23 mouse cellular contexts compared by ENCODE assay signal in the genomic region with DNA sequence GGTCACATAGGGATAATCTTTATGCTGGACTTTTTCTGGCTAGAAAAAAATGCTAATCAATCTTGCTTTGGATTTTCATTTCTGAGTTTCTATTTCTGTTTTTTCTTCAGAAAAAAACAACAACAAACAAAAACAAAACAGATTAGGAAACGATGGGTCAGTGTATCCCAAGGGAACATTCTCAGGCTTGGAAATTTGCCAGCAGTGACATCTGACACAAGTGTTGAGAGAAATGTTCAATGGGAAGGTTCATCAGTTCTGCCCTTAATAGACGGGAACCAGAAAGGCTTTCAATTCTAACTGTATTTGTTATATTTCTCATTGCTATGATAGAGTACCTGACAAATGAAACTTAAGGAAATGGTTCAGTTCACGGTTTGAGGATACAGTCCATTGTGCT.
"Had no signal": no experiment of that assay in that cellular context is flagged by ENCODE, and none has a peak within 500 bp of the region (broad histone marks: within the 10 kb centered on the region; RNA-seq: fewer than 3 reads in every experiment).

No protein-coding gene starts in this region.

- H3K4me1 ChIP-seq: heart, embryonic 13.5 days; heart, embryonic 15.5 days; kidney, embryonic 15.5 days; limb, embryonic 13.5 days; limb, embryonic 15.5 days; liver, embryonic 12.5 days had no signal

- H3K27ac ChIP-seq: heart, adult 2 months; heart, embryonic 13.5 days; heart, embryonic 15.5 days; hindbrain, embryonic 14.5 days; kidney, embryonic 15.5 days; kidney, postnatal 0 days; limb, embryonic 13.5 days; limb, embryonic 15.5 days; liver, embryonic 12.5 days; liver, embryonic 14.5 days had no signal

- H3K27me3 ChIP-seq: heart, embryonic 13.5 days; heart, embryonic 15.5 days; kidney, embryonic 15.5 days; limb, embryonic 13.5 days; limb, embryonic 15.5 days; liver, embryonic 12.5 days had no signal

- H3K9me3 ChIP-seq: heart, embryonic 13.5 days; heart, embryonic 15.5 days; kidney, embryonic 15.5 days; limb, embryonic 13.5 days; limb, embryonic 15.5 days; liver, embryonic 12.5 days had no signal

- H3K4me3 ChIP-seq: heart, adult 2 months; heart, embryonic 13.5 days; heart, embryonic 15.5 days; kidney, embryonic 15.5 days; limb, embryonic 13.5 days; limb, embryonic 15.5 days; liver, embryonic 12.5 days had no signal

- H3K9ac ChIP-seq: heart, embryonic 13.5 days; heart, embryonic 15.5 days; hindbrain, embryonic 14.5 days; kidney, embryonic 15.5 days; limb, embryonic 13.5 days; limb, embryonic 15.5 days; liver, embryonic 12.5 days; liver, embryonic 14.5 days had no signal

- DNase-seq: gastrocnemius, postnatal 14 days; gastrocnemius, postnatal 36 days; heart, adult 11 months; heart, adult 2 months; heart, postnatal 14 days; heart, postnatal 36 days; kidney, adult 11 months; kidney, adult 2 months; kidney, adult 9 months; layer of hippocampus, adult 9-11 months; layer of hippocampus, postnatal 36 days had no signal

- H3K36me3 ChIP-seq: heart, embryonic 13.5 days; heart, embryonic 15.5 days; kidney, embryonic 15.5 days; limb, embryonic 13.5 days; limb, embryonic 15.5 days; liver, embryonic 12.5 days had no signal

- ATAC-seq: hindbrain, embryonic 16.5 days; intestine, embryonic 16.5 days; liver, embryonic 12.5 days had no signal

- H3K4me2 ChIP-seq: heart, embryonic 11.5 days; heart, embryonic 13.5 days; heart, embryonic 15.5 days; hindbrain, embryonic 14.5 days; kidney, embryonic 15.5 days; limb, embryonic 13.5 days; limb, embryonic 15.5 days; liver, embryonic 12.5 days had no signal
